Mouse (Mus musculus) liver, postnatal 0 days (tissue): ENCODE measurements around the gene Cd151.

Experiments used
- CTCF ChIP-seq: sonication (generic); IDR thresholded peaks from 2 replicates; pipeline ENCODE4 v1.5.1; 2016; ENCODE audit warnings: antibody characterized with exemption, low read depth
- EP300 ChIP-seq: IDR thresholded peaks from 2 replicates; pipeline ENCODE4 v1.6.1; 2016; ENCODE audit warnings: antibody characterized with exemption, low read depth, mild to moderate bottlenecking

- TF ChIP-seq CTCF (no peak), EP300 (no peak)
Measured at GRCm38 (mm10) chr7:141497600-141497999, 30.4 kb downstream of the Cd151 start.
